Mouse (Mus musculus): ENCODE measurements around the gene Gltp. TPM values are rescaled to one million over a fixed set of nuclear protein-coding genes. Genes with fewer than 3 reads are reported as not detected.

Gltp gene
- polyA plus RNA-seq, 1 experiment from 2014 or later, result 39.1 TPM

DNA sequence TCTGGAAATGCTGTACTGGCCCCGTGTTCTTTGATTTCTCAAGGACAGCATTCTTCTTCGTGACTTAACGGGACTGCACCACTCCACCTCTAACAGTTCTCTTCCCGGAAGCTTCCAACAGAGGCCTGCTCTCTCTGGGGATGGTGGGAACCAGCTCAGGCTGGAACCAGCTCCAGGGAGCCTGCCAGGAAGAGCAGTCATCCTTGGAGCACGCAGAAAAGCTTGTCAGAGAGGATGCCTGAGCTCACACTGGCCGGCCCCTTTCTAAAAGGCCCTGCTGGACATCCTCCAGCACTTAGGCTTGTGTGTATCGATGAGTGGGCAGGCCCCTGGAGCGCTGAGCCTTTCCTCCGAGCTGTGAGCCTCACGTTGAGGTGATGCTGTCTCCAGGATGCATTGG is 37.4 kb upstream of the Gltp start:
- Histone ChIP-seq H3K9me3 (ENCODE audit: control insufficient read depth, low read length) (no peaks in the 10 kb centered on the region), H3K4me3 (ENCODE audit: control insufficient read depth in 1 of 2, insufficient read depth in 1 of 2, low read depth in 1 of 2, low read length in 2 of 2) (no peak overlapping the region), H3K4me1 (ENCODE audit: control insufficient read depth in 2 of 2, insufficient read depth in 2 of 2, low read length in 2 of 2) (no peaks in the 10 kb centered on the region), H3K9ac (ENCODE audit: low read length) (no peak overlapping the region), H3K27me3 (ENCODE audit: control insufficient read depth, insufficient read depth, low read length) (no peaks in the 10 kb centered on the region), H3K4me2 (ENCODE audit: low read length) (no peak overlapping the region), H3K36me3 (ENCODE audit: control insufficient read depth, insufficient read depth, low read length) (peaks cover 61% of the 10 kb centered on the region), H3K27ac (replicated peaks in 1 of 2; ENCODE audit: control insufficient read depth in 1 of 2, insufficient read depth in 1 of 2, low read depth in 2 of 2, low read length in 2 of 2) (no peak overlapping the region)
- 72% methylated on average over 10 of the region's 10 CpGs for WGBS
- no peak for ATAC-seq (ENCODE audit: insufficient number of reproducible peaks, insufficient read depth, low FRiP score, low read depth)

DNA sequence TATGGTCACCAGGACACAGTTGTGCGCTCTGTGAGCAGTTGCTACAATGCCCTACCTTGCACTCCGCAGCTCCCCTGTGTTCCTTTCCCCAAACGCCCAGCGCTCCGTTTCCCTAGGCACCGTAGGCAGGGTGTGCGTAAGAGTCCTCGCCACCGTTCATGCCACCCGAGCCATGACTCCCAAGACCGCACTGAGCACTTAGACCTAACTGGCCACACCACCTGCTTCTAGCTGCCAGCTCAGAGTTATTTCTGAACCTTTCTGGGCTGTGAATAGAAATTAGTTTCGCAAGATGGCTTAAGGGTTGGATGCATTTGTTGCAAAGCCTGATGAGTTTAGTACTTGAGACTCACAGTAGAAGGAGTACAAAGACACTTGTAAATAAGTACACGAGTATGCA is 32.1 kb upstream of the Gltp start:
- H3K36me3 ChIP-seq (ENCODE audit: control insufficient read depth, insufficient read depth, low read length), result peaks cover 48% of the 10 kb centered on the region
- no peaks in the 10 kb centered on the region for H3K27me3 ChIP-seq (ENCODE audit: control insufficient read depth, insufficient read depth, low read length)
- H3K27ac ChIP-seq (replicated peaks in 1 of 2; ENCODE audit: control insufficient read depth in 1 of 2, insufficient read depth in 1 of 2, low read depth in 2 of 2, low read length in 2 of 2), result no peak overlapping the region
- H3K9me3 ChIP-seq (ENCODE audit: control insufficient read depth, low read length), result no peaks in the 10 kb centered on the region
- no peak overlapping the region for H3K4me2 ChIP-seq (ENCODE audit: low read length)
- no peak overlapping the region for H3K9ac ChIP-seq (ENCODE audit: low read length)
- no peak for ATAC-seq (ENCODE audit: insufficient number of reproducible peaks, insufficient read depth, low FRiP score, low read depth)
- no peak overlapping the region for H3K4me3 ChIP-seq (ENCODE audit: control insufficient read depth in 1 of 2, insufficient read depth in 1 of 2, low read depth in 1 of 2, low read length in 2 of 2)
- WGBS, result 94% methylated on average over 13 of the region's 13 CpGs
- H3K4me1 ChIP-seq (ENCODE audit: control insufficient read depth in 2 of 2, insufficient read depth in 2 of 2, low read length in 2 of 2), result no peaks in the 10 kb centered on the region

DNA sequence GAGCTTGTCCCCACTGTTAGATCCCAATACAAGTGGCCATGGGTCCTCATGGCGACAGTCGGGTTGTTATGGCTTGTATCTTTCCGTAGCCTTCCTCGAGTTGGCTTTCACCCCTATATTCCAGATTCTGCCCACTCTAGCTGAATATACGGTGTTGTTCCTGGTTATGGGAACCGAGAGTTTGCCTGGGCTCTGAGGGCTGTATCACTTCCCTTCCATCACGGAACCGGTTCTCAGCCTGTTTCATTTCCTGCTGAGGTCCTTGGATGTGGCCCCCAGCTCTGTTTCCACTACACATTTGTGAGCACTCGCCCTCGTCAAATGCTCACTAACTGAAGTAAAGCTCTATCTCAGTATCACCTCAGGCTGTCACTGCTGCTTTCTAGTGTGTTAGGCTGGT is 31.2 kb upstream of the Gltp start:
- ATAC-seq (ENCODE audit: insufficient number of reproducible peaks, insufficient read depth, low FRiP score, low read depth), result no peak
- Histone ChIP-seq H3K9ac (ENCODE audit: low read length) (no peak overlapping the region), H3K4me1 (ENCODE audit: control insufficient read depth in 2 of 2, insufficient read depth in 2 of 2, low read length in 2 of 2) (no peaks in the 10 kb centered on the region), H3K9me3 (ENCODE audit: control insufficient read depth, low read length) (no peaks in the 10 kb centered on the region), H3K4me2 (ENCODE audit: low read length) (no peak overlapping the region), H3K4me3 (ENCODE audit: control insufficient read depth in 1 of 2, insufficient read depth in 1 of 2, low read depth in 1 of 2, low read length in 2 of 2) (no peak overlapping the region), H3K27ac (replicated peaks in 1 of 2; ENCODE audit: control insufficient read depth in 1 of 2, insufficient read depth in 1 of 2, low read depth in 2 of 2, low read length in 2 of 2) (no peak overlapping the region), H3K27me3 (ENCODE audit: control insufficient read depth, insufficient read depth, low read length) (no peaks in the 10 kb centered on the region), H3K36me3 (ENCODE audit: control insufficient read depth, insufficient read depth, low read length) (peaks cover 45% of the 10 kb centered on the region)
- 87% methylated on average over 10 of the region's 10 CpGs for WGBS

DNA sequence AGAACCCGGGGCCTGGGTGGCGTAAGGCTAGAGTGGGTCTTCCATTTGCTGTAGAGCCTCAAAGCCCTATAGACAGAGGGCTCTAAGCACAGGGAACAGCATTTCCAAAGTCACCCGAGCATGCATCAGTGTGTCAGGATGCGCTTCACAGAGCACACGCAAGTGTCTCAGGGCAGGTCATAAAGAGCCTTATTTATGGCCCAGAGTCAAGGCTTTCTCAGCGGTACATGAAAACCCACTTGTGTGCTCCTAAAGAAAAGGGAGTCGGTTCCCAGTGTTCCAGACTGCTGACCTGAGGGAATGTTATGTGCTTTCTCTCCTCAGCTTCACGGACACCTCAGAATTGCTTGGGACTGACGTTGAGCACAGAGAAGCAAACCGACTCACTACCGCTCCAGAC is 30.0 kb upstream of the Gltp start:
- 92% methylated on average over 11 of the region's 11 CpGs for WGBS
- no peak for ATAC-seq (ENCODE audit: insufficient number of reproducible peaks, insufficient read depth, low FRiP score, low read depth)
- no peaks in the 10 kb centered on the region for H3K9me3 ChIP-seq (ENCODE audit: control insufficient read depth, low read length)
- H3K36me3 ChIP-seq (ENCODE audit: control insufficient read depth, insufficient read depth, low read length), result peaks cover 55% of the 10 kb centered on the region
- no peak overlapping the region for H3K27ac ChIP-seq (replicated peaks in 1 of 2; ENCODE audit: control insufficient read depth in 1 of 2, insufficient read depth in 1 of 2, low read depth in 2 of 2, low read length in 2 of 2)
- H3K4me2 ChIP-seq (ENCODE audit: low read length), result no peak overlapping the region
- H3K9ac ChIP-seq (ENCODE audit: low read length), result no peak overlapping the region
- no peaks in the 10 kb centered on the region for H3K4me1 ChIP-seq (ENCODE audit: control insufficient read depth in 2 of 2, insufficient read depth in 2 of 2, low read length in 2 of 2)
- H3K27me3 ChIP-seq (ENCODE audit: control insufficient read depth, insufficient read depth, low read length), result no peaks in the 10 kb centered on the region
- H3K4me3 ChIP-seq (ENCODE audit: control insufficient read depth in 1 of 2, insufficient read depth in 1 of 2, low read depth in 1 of 2, low read length in 2 of 2), result no peak overlapping the region

DNA sequence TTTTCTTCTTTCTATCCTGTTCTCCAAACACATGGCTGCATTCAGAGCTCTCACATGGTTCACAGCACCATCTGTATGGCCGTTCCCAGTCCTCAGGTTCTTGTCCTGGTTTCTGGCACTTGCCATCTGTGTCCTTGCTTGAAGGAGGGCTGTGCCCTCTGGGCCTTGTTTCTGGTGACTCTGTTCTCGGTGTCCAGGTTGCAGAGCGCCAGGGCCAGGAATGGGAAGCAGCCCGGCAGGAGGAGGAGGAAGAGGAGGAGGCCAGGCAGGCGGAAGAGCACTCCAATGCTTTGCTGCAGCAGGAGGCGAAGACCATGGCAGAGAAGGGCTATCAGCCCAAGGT is 29.1 kb upstream of the Gltp start:
- no peak for ATAC-seq (ENCODE audit: insufficient number of reproducible peaks, insufficient read depth, low FRiP score, low read depth)
- Histone ChIP-seq H3K4me3 (ENCODE audit: control insufficient read depth in 1 of 2, insufficient read depth in 1 of 2, low read depth in 1 of 2, low read length in 2 of 2) (no peak overlapping the region), H3K4me1 (ENCODE audit: control insufficient read depth in 2 of 2, insufficient read depth in 2 of 2, low read length in 2 of 2) (no peaks in the 10 kb centered on the region), H3K27ac (replicated peaks in 1 of 2; ENCODE audit: control insufficient read depth in 1 of 2, insufficient read depth in 1 of 2, low read depth in 2 of 2, low read length in 2 of 2) (no peak overlapping the region), H3K9ac (ENCODE audit: low read length) (no peak overlapping the region), H3K27me3 (ENCODE audit: control insufficient read depth, insufficient read depth, low read length) (no peaks in the 10 kb centered on the region), H3K36me3 (ENCODE audit: control insufficient read depth, insufficient read depth, low read length) (peaks cover 64% of the 10 kb centered on the region), H3K9me3 (ENCODE audit: control insufficient read depth, low read length) (no peaks in the 10 kb centered on the region), H3K4me2 (ENCODE audit: low read length) (no peak overlapping the region)
- 87% methylated on average over 6 of the region's 6 CpGs for WGBS

DNA sequence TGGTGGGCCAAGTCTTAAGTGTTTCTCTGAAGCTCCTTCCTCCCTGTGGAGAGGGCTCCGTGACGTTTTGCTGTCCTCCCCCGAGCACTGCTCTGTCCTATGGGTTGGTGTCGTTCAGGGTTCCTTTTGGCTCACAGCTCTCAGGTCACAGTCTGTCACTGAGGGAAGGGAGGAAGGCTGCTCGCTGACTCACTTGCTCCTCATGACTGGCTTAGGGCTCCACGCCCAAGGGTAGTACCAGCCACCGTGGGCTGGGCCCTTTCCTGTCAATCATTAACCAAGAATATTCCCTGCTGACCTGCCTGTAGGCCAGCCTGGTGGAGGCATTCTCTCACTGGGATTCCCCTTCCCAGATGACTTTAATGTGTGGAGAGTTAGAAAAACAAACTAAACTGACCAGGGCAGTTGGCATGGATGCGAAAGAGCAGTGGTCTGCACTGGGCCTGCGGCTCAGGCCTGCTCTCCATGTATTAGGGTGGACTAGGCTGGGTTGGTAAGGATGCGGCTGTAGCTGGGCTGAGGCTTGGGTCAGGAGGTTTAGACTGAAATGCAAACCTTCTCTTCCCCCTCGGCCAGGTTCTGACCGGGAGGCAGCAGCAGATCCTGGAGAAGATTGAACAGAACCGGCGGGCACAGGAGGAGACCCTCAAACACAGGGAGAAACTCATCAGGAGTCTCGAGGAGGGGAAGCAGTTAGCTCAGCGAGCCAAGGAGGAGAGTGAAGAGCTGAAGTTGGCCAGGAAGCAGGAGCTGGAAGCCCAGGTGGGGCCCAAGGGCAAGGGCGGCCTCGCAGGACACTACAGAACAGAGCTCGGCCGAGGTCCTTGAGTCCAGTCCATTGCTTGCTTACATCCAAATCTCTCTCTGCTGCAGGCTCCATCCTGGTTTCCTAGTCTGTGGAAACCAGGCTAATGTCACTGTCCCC is 28.5 kb upstream of the Gltp start:
- Histone ChIP-seq H3K36me3 (ENCODE audit: control insufficient read depth, insufficient read depth, low read length) (peaks cover 70% of the 10 kb centered on the region), H3K9me3 (ENCODE audit: control insufficient read depth, low read length) (no peaks in the 10 kb centered on the region), H3K4me3 (ENCODE audit: control insufficient read depth in 1 of 2, insufficient read depth in 1 of 2, low read depth in 1 of 2, low read length in 2 of 2) (no peak overlapping the region), H3K27me3 (ENCODE audit: control insufficient read depth, insufficient read depth, low read length) (no peaks in the 10 kb centered on the region), H3K9ac (ENCODE audit: low read length) (no peak overlapping the region), H3K4me2 (ENCODE audit: low read length) (no peak overlapping the region), H3K27ac (replicated peaks in 1 of 2; ENCODE audit: control insufficient read depth in 1 of 2, insufficient read depth in 1 of 2, low read depth in 2 of 2, low read length in 2 of 2) (no peak overlapping the region), H3K4me1 (ENCODE audit: control insufficient read depth in 2 of 2, insufficient read depth in 2 of 2, low read length in 2 of 2) (no peaks in the 10 kb centered on the region)
- ATAC-seq (ENCODE audit: insufficient number of reproducible peaks, insufficient read depth, low FRiP score, low read depth), result no peak
- 84% methylated on average over 20 of the region's 20 CpGs for WGBS

DNA sequence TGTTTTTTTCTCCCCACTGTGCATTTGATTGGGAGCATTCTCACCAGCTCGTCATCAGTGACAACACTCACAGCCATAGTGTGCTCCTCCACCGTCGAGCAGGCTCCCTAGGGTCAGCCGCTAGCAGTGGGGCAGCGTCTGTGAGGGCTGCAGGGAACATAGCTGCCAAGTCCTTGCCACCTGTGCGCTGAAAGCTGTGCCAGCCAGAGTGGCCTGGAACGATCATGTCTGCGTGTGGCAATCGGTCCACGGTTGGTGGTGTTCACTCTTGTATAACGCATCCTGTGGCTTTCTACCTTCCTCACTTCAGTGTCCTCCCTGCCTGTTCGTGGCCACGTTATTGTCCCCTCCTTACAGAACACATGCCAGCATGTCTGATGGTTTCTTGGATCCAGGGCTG is 27.7 kb upstream of the Gltp start:
- H3K9me3 ChIP-seq (ENCODE audit: control insufficient read depth, low read length), result no peaks in the 10 kb centered on the region
- peaks cover 78% of the 10 kb centered on the region for H3K36me3 ChIP-seq (ENCODE audit: control insufficient read depth, insufficient read depth, low read length)
- no peaks in the 10 kb centered on the region for H3K4me1 ChIP-seq (ENCODE audit: control insufficient read depth in 2 of 2, insufficient read depth in 2 of 2, low read length in 2 of 2)
- H3K27ac ChIP-seq (replicated peaks in 1 of 2; ENCODE audit: control insufficient read depth in 1 of 2, insufficient read depth in 1 of 2, low read depth in 2 of 2, low read length in 2 of 2), result no peak overlapping the region
- WGBS, result 85% methylated on average over 13 of the region's 13 CpGs
- no peaks in the 10 kb centered on the region for H3K27me3 ChIP-seq (ENCODE audit: control insufficient read depth, insufficient read depth, low read length)
- no peak overlapping the region for H3K4me2 ChIP-seq (ENCODE audit: low read length)
- H3K4me3 ChIP-seq (ENCODE audit: control insufficient read depth in 1 of 2, insufficient read depth in 1 of 2, low read depth in 1 of 2, low read length in 2 of 2), result no peak overlapping the region
- no peak for ATAC-seq (ENCODE audit: insufficient number of reproducible peaks, insufficient read depth, low FRiP score, low read depth)
- H3K9ac ChIP-seq (ENCODE audit: low read length), result no peak overlapping the region

DNA sequence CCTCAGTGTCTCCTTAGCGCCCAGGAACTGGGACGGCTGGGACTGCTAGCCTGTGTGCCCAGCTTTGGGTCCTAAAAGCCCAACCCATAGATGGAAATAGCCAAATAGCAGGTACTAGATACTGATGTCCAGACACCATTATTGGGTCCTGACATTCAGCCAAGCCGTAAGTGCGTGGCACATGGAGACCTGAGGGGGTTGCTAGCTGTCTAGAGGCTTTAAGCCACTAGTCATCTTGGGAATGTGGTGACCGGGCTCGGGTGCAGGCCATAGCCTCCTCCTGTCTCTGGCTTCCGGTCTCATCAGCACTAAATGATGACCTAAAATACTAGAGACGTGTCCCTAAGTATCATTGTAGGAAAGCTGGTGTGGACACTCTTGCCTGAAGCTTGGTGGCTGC is 27.2 kb upstream of the Gltp start:
- no peak overlapping the region for H3K4me2 ChIP-seq (ENCODE audit: low read length)
- peaks cover 84% of the 10 kb centered on the region for H3K36me3 ChIP-seq (ENCODE audit: control insufficient read depth, insufficient read depth, low read length)
- no peak overlapping the region for H3K27ac ChIP-seq (replicated peaks in 1 of 2; ENCODE audit: control insufficient read depth in 1 of 2, insufficient read depth in 1 of 2, low read depth in 2 of 2, low read length in 2 of 2)
- H3K4me3 ChIP-seq (ENCODE audit: control insufficient read depth in 1 of 2, insufficient read depth in 1 of 2, low read depth in 1 of 2, low read length in 2 of 2), result no peak overlapping the region
- H3K4me1 ChIP-seq (ENCODE audit: control insufficient read depth in 2 of 2, insufficient read depth in 2 of 2, low read length in 2 of 2), result no peaks in the 10 kb centered on the region
- H3K9ac ChIP-seq (ENCODE audit: low read length), result no peak overlapping the region
- H3K27me3 ChIP-seq (ENCODE audit: control insufficient read depth, insufficient read depth, low read length), result no peaks in the 10 kb centered on the region
- ATAC-seq (ENCODE audit: insufficient number of reproducible peaks, insufficient read depth, low FRiP score, low read depth), result no peak
- 93% methylated on average over 8 of the region's 8 CpGs for whole genome bisulfite sequencing
- no peaks in the 10 kb centered on the region for H3K9me3 ChIP-seq (ENCODE audit: control insufficient read depth, low read length)

All from heart, embryonic 14.5 days (tissue).